Mouse (Mus musculus) c-Kit-positive CD71-negative TER-119-negative erythroid progenitor cells, embryonic 14.5 days (primary cell): ENCODE data around the gene Zdbf2.
"Not testable (repeated sequence)": the region's sequence is repeated elsewhere in the genome, so short reads cannot be mapped to it uniquely, and the experiment has no call there.

Source experiments
- DNase-seq: peaks from one replicate; pipeline ENCODE4 v3.0.0-alpha.2; 2013; ENCODE audit warnings: low read depth

The Zdbf2 gene

DNA sequence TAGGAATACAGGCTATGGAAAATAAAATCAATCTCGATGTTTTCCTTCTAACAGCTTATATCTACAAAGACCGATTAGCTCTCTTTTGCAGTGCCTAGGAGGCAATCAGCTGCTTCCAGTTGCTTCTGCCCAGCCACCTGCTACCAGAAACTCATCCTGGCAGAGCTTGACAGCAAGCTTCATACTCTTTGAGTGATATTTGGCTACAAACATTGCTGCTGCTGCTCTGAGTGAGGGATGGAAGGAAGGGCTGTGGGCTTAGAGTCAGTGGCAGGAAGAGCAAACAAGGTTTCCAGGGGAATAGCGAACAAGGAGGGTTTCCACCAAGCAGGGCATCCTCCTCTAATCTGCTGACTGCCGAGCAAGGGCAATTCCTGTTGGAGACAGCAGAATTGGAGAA is 7.6 kb upstream of the Zdbf2 start:
- no peak for DNase-seq

DNA sequence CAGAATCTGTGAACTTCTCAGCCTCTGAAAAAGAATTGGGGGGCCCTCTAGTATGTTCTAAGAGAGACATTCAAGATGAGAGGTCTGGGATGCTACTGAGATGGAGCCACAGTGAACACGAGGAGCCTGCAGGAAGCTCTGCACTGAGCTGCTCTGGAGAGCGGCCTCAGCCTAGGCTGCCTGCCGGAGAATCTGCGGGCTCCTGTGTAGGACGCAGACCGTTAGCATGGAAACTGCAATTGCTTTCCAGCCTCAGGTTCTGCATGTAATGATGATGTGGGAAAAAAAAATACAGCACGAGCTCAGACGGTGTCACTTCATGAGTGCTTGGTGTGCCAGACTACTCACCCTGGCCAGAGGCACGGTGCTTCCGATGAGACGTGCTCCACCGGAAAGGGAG is 6.9 kb upstream of the Zdbf2 start:
- no peak for DNase-seq

- no peak for DNase-seq
These were observed 6.3 kb upstream of the Zdbf2 start for GRCm38 (mm10) chr1:63266716-63267115.

GRCm38 (mm10) chr1:63272125-63272675 is 865 bp upstream of the Zdbf2 start:
- no peak for DNase-seq

GRCm38 (mm10) chr1:63273339-63273951 is 380 bp downstream of the Zdbf2 start:
- no peak for DNase-seq

- DNase-seq: no peak
These were observed 1.1 kb downstream of the Zdbf2 start for GRCm38 (mm10) chr1:63274046-63274730.

DNA sequence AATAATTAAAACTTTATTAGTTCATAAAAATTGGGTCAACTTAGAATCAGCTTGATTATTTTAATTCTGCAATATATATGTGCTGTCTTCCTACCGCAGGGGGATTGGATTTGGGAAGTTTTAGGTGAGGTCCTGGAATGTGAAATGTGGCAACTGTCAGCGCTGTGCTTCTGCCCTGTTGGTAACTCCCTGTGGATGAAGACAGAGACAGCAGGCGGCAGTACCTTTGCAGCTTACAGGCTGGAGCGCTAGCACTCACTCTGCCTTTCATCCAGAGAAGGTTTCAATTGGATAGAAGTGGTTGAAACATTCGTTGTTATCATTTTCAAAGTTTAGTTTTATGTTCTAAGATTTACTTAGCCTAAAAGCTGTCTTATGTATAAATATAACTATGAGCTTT is 5.0 kb downstream of the Zdbf2 start:
- no peak for DNase-seq

DNA sequence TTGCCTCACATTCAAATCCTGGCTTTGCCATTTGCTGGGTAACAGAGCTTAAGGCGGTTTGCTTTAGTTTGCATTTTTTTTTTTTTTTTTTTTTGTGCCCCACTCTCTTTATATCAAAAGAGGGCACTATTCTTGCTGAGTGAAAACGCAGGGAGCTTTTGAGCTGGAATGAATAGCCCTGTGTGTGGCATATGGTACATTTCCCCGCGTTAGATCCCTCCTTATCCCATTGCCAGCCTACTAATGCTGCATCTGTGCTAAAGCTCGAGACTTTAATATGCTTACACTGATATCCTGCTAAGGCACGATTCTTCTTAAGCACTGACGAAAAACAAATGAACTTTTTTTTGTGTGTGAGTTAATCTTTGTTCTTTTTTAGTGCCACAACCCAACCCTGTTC is 20.9 kb downstream of the Zdbf2 start:
- DNase-seq: no peak

- no peak for DNase-seq
These were observed 36.6 kb downstream of the Zdbf2 start for GRCm38 (mm10) chr1:63309661-63310060.

- not testable (repeated sequence) for DNase-seq
These were observed 50.6 kb downstream of the Zdbf2 start for GRCm38 (mm10) chr1:63323565-63324132.
